Mouse (Mus musculus): Measurements from ENCODE around the gene Acvr2a. TPM values are rescaled to one million over a fixed set of nuclear protein-coding genes. Genes with fewer than 3 reads are reported as not detected.

Gene Acvr2a
- total and polyA plus RNA-seq, 2 experiments from 2014 or later, result 30.3 to 69.8 TPM

- Histone ChIP-seq H3K36me3 (ENCODE audit: insufficient read depth, low read length) (no peaks in the 10 kb centered on the region), H3K9ac (replicated peaks; ENCODE audit: low read length, poor library complexity, severe bottlenecking) (no peak overlapping the region), H3K4me2 (ENCODE audit: low read depth, low read length, poor library complexity, severe bottlenecking) (no peak overlapping the region), H3K4me1 (ENCODE audit: insufficient read depth, low read length) (no peaks in the 10 kb centered on the region), H3K4me3 (ENCODE audit: low read depth, low read length) (no peak overlapping the region), H3K27ac (ENCODE audit: low read depth, low read length) (no peak overlapping the region), H3K9me3 (ENCODE audit: low read length) (no peaks in the 10 kb centered on the region), H3K27me3 (ENCODE audit: insufficient read depth, low read length) (no peaks in the 10 kb centered on the region)
- 94% methylated on average over 3 of the region's 3 CpGs for WGBS
- TF ChIP-seq CTCF (IDR thresholded peaks at IDR 0.05), result no peak
- no peak for ATAC-seq (ENCODE audit: low FRiP score)
- no peak for DNase-seq (ENCODE audit: low spot score)
These were observed 38.6 kb upstream of the Acvr2a start for GRCm38 (mm10) chr2:48775281-48775680.

DNA sequence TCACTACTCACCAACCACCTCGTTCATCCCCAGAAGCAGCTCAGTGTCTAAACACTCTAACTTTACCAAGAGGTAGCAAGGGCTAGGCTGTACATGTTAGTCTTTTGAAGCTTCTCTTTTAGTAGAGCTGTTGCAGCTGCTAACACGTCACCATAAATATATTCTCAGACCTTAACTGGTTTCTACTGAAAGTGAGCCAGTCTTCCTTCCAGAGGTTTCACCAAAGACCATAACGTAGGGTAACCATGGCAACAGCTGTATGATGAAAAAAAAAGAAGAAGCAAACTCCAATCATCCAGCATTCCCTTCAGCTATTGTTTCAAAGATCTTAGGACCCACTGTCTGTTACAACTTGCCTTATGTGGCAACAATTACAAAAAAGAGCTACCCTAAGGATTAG lies 25.0 kb upstream of the Acvr2a start:
- WGBS, result 47% methylated on average over 3 of the region's 3 CpGs
- H3K4me2 ChIP-seq (ENCODE audit: low read depth, low read length, poor library complexity, severe bottlenecking), result no peak overlapping the region
- H3K9me3 ChIP-seq (ENCODE audit: low read length), result no peaks in the 10 kb centered on the region; the same call in 1 of the 2 replicates
- no peak overlapping the region for H3K9ac ChIP-seq (replicated peaks; ENCODE audit: low read length, poor library complexity, severe bottlenecking)
- H3K36me3 ChIP-seq (ENCODE audit: insufficient read depth, low read length), result no peaks in the 10 kb centered on the region
- H3K4me1 ChIP-seq (ENCODE audit: insufficient read depth, low read length), result peaks cover 5% of the 10 kb centered on the region; the same call in 1 of the 2 replicates
- no peak overlapping the region for H3K4me3 ChIP-seq (ENCODE audit: low read depth, low read length)
- H3K27ac ChIP-seq (ENCODE audit: low read depth, low read length), result peak overlapping the region; percentile 43; the same call in 1 of the 2 replicates
- H3K27me3 ChIP-seq (ENCODE audit: insufficient read depth, low read length), result no peaks in the 10 kb centered on the region
- TF ChIP-seq CTCF (IDR thresholded peaks at IDR 0.05), result no peak
- ATAC-seq (ENCODE audit: low FRiP score) (peak; percentile 56; the same call in 1 of the 2 replicates), DNase-seq (ENCODE audit: low spot score) (peak; percentile 51)

DNA sequence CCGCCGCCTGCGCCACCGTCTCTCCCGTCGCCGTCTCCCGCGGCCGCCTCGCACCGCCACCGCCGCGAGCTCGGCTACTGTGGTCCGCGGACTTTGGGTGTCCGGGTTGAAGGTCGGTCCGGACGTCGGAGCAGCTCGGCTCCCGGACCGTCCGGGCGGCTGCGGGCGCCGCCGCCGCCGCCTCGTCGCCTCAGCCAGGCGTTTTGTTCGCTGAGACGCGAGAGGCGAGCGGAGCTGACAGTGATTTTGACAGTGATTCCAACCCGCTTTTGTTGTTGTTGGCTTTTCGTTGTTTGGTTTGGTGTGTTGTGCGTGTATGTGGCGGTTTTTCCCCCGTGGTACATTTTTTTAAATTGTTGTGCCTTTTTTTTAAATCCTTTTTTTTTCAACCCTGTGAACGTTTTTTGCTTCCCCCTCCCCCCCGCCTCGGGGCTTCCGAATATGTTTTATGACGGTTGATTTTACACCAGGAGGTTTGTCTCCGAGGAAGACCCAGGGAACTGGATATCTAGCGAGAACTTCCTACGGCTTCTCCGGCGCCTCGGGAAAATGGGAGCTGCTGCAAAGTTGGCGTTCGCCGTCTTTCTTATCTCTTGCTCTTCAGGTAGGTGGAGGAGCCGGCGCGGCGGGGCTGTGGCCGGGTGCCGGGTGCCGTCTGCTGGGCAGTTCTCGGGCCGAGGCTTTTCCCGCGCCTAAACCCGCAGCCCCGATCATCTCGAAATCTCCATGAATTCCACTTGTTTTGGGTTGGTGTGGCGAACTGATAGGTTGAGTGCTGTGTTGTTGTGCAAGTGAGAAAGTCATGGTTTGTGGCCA lies 522 bp downstream of the Acvr2a start:
- DNase-seq (ENCODE audit: low spot score) (peak; percentile 34), ATAC-seq (ENCODE audit: low FRiP score) (peak; percentile 78)
- no peaks in the 10 kb centered on the region for H3K27me3 ChIP-seq (ENCODE audit: insufficient read depth, low read length)
- peak overlapping the region; percentile 76 for H3K4me2 ChIP-seq (ENCODE audit: low read depth, low read length, poor library complexity, severe bottlenecking)
- WGBS, result under 1% methylated on average over 73 of the region's 76 CpGs
- H3K9ac ChIP-seq (replicated peaks; ENCODE audit: low read length, poor library complexity, severe bottlenecking), result peak overlapping the region; percentile 83
- TF ChIP-seq CTCF (IDR thresholded peaks at IDR 0.05), result no peak
- H3K9me3 ChIP-seq (ENCODE audit: low read length), result no peaks in the 10 kb centered on the region
- H3K4me3 ChIP-seq (ENCODE audit: low read depth, low read length), result peak overlapping the region; percentile 88
- no peaks in the 10 kb centered on the region for H3K36me3 ChIP-seq (ENCODE audit: insufficient read depth, low read length)
- peaks cover 6% of the 10 kb centered on the region; the same call in 1 of the 2 replicates for H3K4me1 ChIP-seq (ENCODE audit: insufficient read depth, low read length)
- peak overlapping the region; percentile 98 for H3K27ac ChIP-seq (ENCODE audit: low read depth, low read length)

DNA sequence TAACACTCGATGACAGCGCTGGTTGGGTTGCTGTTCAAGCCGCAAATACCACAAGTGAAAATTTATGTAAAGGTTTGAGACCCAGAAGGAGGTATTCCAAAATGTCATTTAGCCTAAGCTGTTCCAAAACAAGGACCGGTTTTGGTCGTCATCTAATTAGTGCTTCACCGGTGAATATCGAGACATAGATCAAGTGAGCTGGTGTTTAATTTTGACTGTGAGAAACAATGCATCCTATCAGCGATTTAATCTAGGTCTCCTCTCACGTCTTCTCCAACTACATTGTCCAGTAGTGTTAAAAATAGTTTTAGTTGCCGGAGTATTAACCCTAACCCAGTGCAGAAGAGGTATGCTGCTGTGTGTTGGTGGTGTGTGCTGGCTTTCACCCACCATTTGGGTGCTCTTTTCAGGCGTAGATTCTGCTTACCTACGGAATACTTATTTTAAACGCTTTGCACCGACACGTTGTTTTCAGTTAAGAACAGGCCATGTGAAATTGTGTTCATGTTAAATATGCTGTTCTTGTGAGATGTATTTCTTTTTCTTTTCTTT lies 1.2 kb downstream of the Acvr2a start:
- Histone ChIP-seq H3K4me1 (ENCODE audit: insufficient read depth, low read length) (peaks cover 6% of the 10 kb centered on the region; the same call in 1 of the 2 replicates), H3K4me3 (ENCODE audit: low read depth, low read length) (peak overlapping the region; percentile 88), H3K9ac (replicated peaks; ENCODE audit: low read length, poor library complexity, severe bottlenecking) (peak overlapping the region; percentile 83), H3K9me3 (ENCODE audit: low read length) (no peaks in the 10 kb centered on the region), H3K27me3 (ENCODE audit: insufficient read depth, low read length) (no peaks in the 10 kb centered on the region), H3K27ac (ENCODE audit: low read depth, low read length) (peak overlapping the region; percentile 98), H3K4me2 (ENCODE audit: low read depth, low read length, poor library complexity, severe bottlenecking) (peak overlapping the region; percentile 76), H3K36me3 (ENCODE audit: insufficient read depth, low read length) (no peaks in the 10 kb centered on the region)
- under 1% methylated on average over 15 of the region's 15 CpGs for WGBS
- no peak for ATAC-seq (ENCODE audit: low FRiP score)
- DNase-seq (ENCODE audit: low spot score), result peak; percentile 20
- no peak for TF ChIP-seq CTCF (IDR thresholded peaks at IDR 0.05)

DNA sequence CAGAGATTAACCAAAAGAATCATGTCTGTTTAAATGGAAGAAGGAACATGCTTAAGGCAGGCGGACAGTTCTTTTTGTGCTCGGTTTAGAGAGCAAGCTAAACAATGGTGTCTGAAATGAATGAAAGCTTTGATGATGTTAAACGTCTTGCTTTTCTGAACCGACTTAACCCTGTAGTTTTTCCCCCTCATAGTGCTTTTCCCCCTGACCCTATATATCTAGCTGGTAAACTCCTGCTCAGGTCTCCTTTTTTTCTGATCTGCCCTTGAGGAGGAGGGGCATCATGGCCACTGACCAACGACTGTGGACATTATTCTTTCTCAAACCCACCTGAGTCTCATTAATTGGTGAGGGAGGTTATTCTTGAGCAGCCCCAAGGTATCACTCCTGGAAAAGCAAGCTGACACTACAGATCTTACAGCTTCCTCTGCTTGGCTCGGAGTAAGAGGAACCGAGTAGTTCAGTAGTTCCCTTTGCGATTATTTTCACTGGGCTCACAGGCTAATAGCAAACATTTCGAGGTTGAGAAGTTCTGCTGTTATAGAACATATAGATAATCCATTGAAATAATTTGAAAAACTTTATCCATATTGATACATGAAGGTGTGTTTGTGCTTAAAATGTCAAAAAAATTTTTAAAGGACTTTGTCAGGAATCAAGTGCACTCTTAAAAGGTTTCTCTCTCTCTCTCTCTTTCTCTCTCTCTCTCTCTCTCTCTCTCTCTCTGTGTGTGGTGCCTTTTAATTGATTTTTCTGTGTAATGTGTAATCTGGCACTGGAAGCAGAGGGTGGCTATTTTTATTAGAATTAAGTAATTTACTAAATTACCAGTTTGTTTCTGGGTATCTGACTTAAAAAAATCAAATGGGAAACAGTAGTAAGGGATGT lies 2.5 kb downstream of the Acvr2a start:
- Histone ChIP-seq H3K4me3 (ENCODE audit: low read depth, low read length) (peak overlapping the region; percentile 88), H3K4me2 (ENCODE audit: low read depth, low read length, poor library complexity, severe bottlenecking) (peak overlapping the region; percentile 76), H3K9me3 (ENCODE audit: low read length) (no peaks in the 10 kb centered on the region), H3K27me3 (ENCODE audit: insufficient read depth, low read length) (no peaks in the 10 kb centered on the region), H3K36me3 (ENCODE audit: insufficient read depth, low read length) (no peaks in the 10 kb centered on the region), H3K27ac (ENCODE audit: low read depth, low read length) (peak overlapping the region; percentile 62), H3K4me1 (ENCODE audit: insufficient read depth, low read length) (peaks cover 6% of the 10 kb centered on the region; the same call in 1 of the 2 replicates), H3K9ac (replicated peaks; ENCODE audit: low read length, poor library complexity, severe bottlenecking) (peak overlapping the region; percentile 83)
- DNase-seq (ENCODE audit: low spot score) (peak; percentile 16), ATAC-seq (ENCODE audit: low FRiP score) (no peak)
- WGBS, result 11% methylated on average over 9 of the region's 9 CpGs
- TF ChIP-seq CTCF (IDR thresholded peaks at IDR 0.05), result no peak

Measured in midbrain, postnatal 0 days (tissue).